Mouse (Mus musculus) skeletal muscle tissue, adult 2 months (tissue): Measurements from ENCODE around the gene Mcrip1.

Source experiments
- DNase-seq: peaks from one replicate; pipeline ENCODE4 v3.0.0-alpha.2; 2012; ENCODE audit warnings: low read depth, low spot score

The Mcrip1 gene

DNA sequence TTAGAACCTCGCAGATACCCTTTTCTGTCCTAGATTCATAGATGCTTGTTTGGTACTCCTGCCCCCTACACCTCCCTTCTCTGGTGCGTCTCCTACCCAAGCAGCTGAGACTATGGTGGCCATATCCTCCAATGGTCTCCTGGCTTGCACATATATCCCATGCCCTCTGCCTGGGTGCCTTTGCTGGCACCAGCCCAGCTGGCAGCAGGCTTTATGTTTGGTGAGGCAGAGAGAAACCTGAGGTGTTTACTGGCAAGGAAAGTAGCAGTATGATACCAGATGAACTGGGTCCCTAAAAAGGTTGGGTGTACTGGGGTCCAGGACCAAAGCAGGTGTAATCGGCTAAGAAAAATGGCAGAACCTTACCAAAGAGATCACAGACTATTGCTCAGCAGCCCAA is 3.6 kb downstream of the Mcrip1 start:
- DNase-seq, result no peak

DNA sequence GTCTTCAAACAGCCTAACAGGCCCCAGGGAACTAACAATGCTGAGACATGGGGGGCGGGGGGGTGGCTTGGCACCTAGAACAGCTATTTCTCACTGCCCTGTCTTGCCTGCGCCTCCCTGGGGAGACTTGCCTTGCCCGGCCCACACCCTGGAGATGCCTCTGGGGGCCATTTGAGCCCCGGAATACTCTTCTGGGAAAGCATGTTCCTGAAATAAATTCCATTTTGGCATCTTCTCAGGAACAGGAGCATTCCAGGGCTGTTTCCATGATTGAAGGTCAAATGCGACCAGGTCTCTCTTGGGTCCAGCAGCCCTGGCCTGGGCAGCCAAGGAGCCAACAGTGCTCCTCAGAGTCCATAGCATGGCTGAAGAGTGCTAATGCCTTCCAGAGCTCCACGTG is 7.2 kb downstream of the Mcrip1 start:
- DNase-seq, result no peak

DNA sequence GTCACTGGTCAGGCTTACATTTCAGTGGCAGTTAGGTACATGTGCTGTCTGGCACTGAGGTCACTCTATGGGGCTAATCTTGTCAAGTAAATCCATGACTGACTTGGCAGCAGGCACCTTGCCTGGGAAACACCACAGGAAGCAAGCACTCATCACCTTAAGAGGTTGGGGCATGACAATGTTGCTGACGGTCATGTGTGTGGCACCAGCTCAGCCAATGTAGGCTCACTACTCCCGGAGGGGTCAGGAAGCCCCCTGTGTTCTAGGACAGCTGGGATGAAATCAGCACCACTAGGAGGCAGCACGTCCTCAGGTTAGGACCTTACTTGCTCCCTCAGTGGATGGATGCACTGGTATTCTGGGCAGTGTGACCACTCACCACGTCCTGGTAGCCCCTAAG is 7.6 kb downstream of the Mcrip1 start:
- no peak for DNase-seq

DNA sequence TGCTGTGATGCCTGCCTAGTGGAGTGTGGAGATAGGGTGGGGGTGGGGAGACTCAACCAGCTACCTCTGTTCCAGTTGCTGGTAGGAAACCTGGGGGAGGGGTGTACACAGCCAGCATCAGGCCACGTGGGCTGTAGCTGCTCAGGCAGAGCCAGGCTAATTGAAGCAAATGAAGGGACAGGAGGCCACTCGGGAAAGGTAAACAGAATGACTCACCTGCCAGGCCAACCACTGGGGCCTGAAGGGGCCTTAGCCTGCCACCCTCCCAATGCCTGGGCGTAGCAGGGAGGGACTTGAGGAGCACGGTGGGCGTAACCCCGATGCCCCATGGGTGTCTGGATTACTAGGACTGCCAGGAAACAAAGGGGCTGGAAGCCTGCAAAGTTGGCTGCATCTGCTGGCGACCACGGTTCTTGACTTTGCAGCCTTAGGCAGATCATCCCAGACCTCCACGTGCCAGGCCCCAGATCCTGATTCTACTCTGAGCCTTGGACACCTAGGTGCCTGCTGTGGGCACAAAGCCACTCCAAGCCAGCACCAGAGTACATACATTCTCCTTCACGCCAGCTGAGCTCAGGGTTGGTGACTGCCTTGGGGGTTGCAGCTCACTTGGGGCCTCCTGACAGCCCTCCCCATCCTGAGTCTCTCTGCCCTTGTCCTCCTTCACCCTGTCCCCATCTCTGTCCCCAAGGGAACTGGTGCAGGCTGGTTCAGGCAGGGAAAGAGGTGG is 10.1 kb downstream of the Mcrip1 start:
- DNase-seq, result no peak

DNA sequence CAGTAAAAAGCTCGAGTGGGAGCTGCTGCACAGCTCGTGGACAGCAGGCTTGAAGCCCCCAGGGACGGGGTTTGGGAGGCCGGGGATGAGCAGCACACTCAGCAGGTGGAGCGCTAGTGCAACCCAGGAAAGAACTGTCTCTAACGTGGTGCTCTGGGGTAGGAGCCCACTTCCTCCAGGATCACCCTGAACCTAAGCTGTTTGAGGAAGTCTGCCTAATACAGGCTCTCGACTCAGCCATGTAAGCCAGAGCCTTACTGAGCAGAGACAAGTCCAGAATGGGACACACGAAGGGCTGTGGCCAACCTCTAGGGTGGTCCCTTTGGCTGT is 10.6 kb downstream of the Mcrip1 start:
- no peak for DNase-seq

DNA sequence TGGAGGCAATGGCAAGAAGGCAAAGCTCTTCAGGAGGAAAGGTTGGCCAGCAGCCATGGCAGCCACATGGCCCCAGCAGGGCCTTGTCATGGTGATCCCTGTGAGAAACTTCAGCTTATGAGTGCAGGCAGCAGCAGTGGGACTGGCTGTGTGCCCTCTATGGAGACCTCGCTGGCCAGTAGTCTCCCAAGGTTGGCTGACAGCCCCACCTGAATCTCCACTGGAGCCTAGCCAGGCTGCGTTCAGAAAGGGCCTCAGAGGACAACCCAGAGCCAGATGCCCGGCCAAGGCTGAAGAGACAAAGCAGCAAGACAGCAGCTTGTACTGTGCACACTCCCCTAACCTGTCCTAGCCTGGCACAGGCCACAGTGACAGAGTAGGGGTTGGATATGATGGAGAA is 11.0 kb downstream of the Mcrip1 start:
- DNase-seq, result peak; percentile 94

DNA sequence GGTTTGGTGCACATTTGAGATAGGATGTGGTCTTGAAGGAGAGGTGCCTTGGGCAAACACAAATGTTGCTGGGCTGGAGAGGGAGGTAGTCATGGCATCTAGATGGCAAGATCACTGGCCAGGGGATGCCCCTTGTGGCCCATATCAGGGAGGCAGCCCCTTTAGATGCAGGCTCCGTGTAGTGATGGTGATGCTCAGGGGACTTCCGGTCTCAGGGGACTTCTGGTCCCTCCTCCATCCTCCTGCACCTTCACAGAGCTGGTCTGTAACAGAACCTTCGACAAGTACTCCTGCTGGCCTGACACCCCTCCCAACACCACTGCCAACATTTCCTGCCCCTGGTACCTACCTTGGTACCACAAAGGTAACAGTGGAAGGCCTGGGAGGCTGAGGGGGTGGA is 13.7 kb downstream of the Mcrip1 start:
- DNase-seq, result no peak

DNA sequence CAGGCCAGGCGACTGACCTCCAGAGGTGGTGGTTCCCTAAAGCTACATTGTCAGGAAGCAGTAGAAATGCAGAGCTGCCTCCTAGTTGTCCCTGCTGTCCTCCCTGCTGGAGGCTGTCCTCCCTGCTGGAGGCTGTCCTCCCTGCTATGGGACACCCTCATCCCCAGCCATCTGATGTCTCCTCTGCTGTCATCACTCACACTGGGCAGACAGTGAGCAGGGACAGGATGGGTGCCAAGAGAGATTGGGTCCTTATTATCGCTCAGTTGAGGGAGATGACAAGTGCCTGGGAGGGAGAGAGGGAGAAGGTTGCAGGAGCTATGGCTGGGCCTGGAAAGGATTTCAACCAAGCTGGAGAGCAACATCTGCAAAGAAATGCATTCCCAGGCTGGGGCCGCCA is 14.4 kb downstream of the Mcrip1 start:
- no peak for DNase-seq

DNA sequence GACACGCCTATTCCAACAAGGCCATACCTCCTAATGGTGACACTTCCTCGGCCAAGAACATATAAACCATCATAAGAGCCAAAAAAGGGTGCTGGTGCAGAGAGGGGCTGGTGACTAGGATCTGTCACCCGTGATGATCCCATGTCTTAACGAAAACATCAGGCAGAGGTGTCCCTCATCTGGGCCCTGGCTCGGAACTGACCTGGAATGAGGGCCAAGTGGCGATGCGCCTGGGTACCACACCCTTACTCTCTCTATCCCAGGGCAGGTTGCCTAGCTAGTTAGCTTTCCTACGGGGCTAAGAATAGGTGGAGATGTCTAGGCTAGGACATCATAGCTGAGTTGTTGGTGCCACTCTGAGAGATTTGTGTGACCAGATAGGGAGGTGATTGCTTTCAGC is 15.4 kb downstream of the Mcrip1 start:
- no peak for DNase-seq

DNA sequence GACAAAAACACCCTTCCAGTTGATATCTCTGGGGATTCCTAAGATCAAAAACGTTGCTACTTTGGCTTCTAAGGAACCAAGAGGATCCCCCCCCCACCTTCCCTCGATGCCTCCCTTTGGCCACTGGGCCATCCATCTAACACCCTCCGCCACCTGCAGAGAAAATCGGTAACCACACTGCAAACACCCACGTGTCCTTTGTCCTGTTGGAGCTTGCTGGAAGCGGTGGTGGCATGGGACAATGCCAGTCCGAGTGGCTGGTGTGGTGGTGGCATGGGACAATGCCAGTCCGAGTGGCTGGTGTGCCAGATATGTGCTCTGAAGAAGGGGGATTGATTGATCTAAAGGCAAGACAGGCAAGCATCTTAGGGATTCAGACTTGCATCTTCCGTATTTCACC is 17.9 kb downstream of the Mcrip1 start:
- no peak for DNase-seq

DNA sequence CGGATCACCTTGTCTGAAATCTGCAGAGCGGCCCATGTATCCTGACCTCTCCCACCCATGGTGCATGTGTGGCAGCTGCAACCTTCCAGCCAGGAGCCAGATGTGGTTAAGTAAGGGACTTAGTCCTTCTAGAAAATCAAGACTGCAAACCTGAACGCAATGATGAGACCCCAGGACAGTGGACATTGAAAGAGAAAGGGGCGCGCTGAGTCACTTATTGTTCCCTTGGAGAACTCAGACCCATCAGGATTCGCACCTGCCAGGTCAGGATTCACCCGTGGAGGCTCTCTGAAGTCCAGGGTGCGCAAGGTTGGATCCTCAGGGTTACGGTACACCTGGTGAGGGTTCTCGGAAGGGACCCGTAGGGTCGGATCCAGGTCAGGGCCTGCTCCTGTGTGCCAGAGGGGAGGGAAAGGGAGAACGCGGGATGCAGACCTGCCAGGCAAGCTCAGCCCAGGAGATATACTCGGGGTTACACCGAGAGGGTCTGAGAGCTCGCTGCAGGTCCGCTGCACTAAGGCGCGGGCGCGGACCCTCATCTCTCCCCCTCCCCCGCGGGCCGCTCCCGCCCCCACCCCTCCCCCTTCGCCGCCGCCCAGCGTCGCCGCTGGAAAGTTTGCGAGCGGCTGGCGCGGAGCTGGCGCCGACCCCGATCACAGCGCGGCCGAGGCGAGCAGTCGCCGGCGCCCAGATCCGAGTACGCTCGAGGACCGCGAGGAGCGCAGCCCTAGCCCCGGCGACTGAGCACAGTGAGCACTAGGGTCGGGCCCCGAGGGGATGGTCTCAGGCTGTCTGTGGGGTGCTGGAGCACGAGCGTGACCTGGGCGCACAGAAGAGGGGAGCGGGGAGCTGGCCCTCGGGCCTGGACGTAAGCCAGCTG is 19.2 kb downstream of the Mcrip1 start, which contains the start of gene Gcgr:
Gene Gcgr (plus strand): TSS at position 615 of the 880 bp plus-strand sequence.
- DNase-seq, result no peak

DNA sequence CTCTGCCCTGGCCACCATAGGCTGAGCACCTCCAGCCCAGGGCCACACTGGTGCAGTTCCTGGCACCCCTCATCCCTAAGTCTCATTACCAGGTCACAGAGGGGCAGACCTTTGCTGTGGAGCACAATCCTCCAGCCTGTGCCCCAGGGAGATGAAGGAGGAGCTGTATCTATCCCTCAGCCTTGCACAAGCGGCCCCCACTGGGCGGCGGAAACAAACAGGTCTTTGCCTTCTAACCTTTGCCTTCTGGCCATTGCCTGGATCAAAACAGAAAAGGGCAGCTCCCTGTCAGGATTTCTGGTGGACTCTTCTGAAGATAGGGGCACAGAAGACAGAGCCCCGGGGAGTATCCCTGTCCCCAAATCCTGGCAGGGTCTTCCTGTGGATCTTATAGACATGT is 20.6 kb downstream of the Mcrip1 start:
- DNase-seq, result no peak

DNA sequence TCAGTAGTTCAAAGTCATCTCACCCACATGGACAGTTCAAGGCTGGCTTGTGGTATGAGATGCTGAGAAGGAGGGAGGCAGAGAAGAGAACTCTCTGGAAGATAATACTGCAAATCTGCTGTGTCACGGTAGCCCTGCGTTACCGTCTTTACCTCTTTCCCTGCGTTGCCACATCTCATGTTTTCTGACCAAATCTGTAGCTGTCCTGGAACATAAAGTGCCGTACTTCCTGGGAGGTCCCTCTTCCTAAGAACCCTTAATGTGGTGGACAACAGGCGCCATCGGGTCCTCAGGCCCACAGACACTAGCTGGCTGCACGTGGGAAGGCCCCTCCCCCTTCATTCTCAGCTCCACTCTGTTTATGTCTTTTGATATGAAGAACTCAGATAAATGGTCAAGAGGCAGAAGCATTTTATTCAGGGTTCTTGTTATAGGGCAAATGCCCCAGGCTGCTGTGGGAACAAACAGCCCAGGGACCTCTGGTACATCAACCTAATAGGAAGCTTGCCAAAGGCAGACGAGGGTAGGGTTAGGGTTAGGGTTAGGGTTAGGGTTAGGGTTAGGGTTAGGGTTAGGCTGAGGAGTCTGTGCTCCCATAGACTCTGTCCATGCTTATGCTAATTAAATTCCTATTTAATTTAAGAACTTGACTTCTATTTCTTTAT is 21.7 kb downstream of the Mcrip1 start:
- no peak for DNase-seq

DNA sequence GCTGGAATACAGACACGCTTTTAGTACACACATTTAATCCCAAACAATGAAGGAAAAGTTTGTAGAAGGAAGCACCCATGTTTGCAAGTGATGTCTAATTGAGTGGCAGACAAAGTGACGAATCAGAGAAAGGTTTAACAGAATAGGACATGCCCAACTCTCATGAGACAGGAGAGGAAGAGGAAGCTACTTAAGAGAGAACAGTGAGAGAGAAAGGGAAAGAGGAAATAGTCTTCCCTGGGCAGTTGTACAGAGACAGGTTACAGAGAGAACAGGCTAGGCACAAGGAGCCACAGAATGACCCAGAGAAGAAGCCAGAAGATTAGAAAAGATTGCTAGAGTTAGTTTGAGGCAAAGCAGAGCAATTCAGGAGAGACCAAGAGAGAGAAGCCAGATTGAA is 23.6 kb downstream of the Mcrip1 start:
- no peak for DNase-seq

DNA sequence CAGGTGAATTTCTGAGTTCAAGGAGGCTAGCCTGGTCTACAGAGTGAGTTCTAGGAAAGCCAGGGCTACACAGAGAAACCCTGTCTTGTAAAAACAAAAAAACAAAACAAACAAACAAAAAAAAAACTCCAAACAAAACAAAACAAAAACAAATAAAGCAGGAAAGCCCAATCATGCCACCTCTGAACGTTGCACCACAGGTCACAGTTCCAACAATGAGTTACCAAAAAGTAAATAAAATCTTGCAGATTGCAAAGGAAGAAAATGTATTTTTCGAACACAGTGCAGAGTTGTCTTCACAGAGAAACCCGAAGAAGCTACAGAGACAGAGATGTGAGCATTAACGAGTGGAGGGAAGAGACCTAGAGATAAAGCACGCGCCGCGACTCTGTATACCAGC is 26.9 kb downstream of the Mcrip1 start:
- DNase-seq, result no peak

DNA sequence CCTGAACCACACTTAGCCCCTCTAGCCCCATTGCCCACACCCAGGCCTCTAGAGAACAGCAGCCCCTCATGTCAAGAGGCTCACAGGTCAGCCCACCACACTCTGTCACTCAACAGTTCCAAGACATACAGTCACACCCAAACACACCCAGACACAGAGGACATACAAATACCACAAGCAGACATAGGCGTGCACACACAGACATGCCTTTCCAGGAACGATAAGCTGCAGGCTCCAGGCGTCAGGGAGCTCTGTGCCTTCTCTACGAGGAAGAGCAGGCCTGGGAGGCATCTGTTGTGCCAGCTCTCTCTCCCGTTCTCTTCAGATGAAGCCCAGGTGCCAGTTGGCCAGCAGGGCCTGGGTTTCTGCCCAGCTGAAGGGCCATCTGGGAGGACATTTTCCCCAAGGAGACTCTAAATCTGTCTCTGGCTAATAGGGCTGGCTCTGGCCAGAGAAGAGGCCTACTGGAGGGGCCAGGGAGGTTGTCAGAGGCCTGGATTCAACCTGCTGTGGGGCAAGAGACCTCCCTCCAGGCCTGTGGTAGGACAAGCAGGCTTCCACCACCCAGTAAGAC is 28.5 kb downstream of the Mcrip1 start:
- DNase-seq, result peak; percentile 88

DNA sequence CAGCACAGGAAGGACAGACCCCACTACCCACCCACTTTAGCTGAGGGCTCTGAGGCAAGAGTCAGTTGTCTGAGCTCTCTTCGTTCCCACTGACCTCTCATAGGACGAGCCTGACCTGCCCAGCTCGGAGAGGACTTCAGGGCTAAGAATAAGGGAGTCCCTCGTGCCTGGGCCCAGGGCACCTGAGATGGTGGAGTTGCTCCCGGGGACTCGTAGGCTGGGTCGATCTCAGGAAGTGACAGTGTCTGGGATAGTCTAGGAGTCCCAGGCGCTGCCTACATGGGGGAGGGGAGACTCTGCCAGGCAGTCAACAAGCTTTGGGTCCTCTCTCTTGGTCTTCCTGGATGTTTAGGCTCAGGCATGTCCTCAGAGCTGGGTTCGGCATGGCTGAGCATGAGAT is 29.0 kb downstream of the Mcrip1 start:
- no peak for DNase-seq

DNA sequence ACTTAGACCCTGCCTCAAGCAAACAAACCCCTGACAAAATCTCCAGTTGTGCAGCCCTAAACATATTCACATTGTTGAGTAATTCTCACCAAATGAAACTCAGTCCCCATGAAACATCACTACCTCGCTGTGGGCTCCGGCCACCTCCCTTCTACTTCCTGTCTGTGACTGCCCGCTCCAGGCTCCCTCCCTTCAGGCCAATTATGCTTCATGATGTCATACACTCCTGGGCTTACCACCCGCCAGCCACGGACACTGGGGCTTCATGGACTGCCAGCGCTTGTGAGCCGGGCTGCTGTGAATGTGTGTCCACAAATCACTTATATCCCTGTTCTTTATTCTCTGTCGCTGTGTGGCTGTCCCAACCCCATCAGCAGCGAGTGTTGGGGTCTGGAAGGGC is 29.8 kb downstream of the Mcrip1 start:
- peak; percentile 68 for DNase-seq

DNA sequence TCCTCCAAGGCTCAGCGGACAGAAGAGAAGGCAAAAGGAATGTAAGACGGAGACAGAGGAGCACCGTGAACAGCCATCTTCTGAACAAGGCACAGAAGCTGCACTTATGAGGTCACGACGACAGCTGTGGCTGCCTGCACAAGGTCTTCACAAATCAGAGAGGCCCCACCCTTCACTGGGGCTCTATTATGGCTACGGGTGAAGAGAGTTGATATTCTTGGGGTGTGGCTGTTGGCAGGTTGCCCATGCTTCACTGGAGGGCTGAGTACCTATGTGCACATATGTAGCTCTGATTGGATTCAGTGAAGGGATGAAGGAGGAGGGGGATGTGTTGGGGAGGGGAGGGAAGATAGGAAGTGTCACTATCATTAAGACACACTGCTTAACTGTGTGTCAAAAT is 31.0 kb downstream of the Mcrip1 start:
- no peak for DNase-seq

DNA sequence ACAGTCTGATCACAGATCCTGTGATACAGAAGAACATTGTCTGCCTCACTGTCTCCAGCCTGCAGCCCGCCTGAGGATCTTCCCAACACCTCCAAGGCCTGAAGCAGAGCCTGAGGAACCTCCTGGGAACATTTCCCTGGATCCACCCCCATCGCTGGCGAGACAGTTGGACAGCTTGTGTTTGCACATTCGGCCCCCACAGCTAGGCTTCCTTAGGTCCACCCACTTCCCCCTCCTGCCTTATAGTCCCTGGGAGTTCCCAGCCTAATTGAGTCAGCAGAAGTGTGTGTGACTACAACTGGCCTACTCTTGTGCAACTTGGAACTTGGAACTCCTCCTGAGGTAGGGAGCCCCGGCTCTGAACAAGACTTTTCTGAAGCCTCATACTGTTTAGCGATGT is 31.5 kb downstream of the Mcrip1 start:
- peak; percentile 65 for DNase-seq

DNA sequence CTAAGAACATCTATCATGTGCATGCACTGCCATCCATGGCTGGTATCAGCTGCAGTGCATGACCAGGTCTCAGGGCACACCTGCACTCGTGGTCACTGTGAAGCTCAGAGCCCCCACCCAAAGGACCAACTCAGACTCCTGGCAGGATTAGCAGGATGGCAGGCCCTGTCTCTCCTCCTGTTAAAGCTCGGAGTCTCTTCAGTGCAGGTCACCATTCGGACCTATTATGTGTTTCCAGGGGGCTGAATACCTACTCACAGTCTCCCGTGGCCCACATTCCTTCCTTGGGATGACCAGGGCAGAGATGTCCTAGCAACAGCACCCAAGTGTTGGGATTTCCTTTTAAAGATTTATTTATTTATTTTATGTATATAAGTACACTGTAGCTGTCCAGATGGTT is 32.4 kb downstream of the Mcrip1 start:
- DNase-seq, result no peak

DNA sequence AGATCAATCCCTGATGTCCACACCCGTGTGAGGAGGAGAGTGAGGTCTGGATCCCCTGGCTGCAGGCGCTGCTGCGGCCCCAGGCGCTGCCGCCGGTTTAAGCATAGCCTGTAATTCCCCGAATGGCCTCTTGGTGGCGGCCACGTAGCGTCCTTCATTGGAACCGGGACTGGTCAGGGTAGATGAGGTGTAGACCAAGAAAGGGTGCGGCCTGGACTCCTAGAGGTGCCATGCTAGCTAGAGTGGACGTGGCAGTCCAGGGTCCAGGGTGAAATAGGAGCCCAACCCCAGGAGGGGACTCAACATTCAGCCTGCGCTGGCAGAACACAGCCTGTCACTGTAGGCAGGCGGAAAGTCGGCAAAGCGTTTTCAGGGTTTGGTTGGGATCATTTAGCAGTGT is 33.9 kb downstream of the Mcrip1 start:
- peak; percentile 77 for DNase-seq
